ENCODE assay signal across 23 mouse cellular contexts in genomic region chr13:48979069-48979468, GRCm38 (mm10). TPM values are rescaled to one million over a fixed set of nuclear protein-coding genes. Genes with fewer than 3 reads are reported as not detected.
DNase-seq lines count a peak whose midpoint lies in the region; ATAC-seq and TF ChIP-seq lines count a peak whose summit lies in the region.
"Had no signal": no experiment of that assay in that cellular context is flagged by ENCODE, and none has a peak within 500 bp of the region (broad histone marks: within the 10 kb centered on the region; RNA-seq: fewer than 3 reads in every experiment).

No protein-coding gene starts in this region.

- TF ChIP-seq CTCF in lung, postnatal 0 days (IDR thresholded peaks at IDR 0.05): no peak
- TF ChIP-seq CTCF in C2C12 (IDR thresholded peaks at IDR 0.05; ENCODE audit: control insufficient read depth, insufficient read depth, insufficient read length) (no peak), Patski (IDR thresholded peaks at IDR 0.05) (no peak)
- TF ChIP-seq CTCF in olfactory bulb, adult 2 months (IDR thresholded peaks at IDR 0.05; ENCODE audit: insufficient read depth, low read depth, low read length): no peak

- H3K27ac ChIP-seq in lung, postnatal 0 days (ENCODE audit: low read length): peak overlapping the region; percentile 62
- H3K27ac ChIP-seq in olfactory bulb, adult 2 months (ENCODE audit: insufficient read depth, low read depth, low read length): peak overlapping the region; percentile 59; the same call in 1 of the 2 replicates
- no peak overlapping the region for H3K27ac ChIP-seq in neural tube, embryonic 15.5 days (replicated peaks)
- H3K27ac ChIP-seq: embryonic facial prominence, embryonic 13.5 days; forebrain, embryonic 12.5 days; limb, embryonic 12.5 days; liver, embryonic 13.5 days; neural tube, embryonic 13.5 days had no signal

- no peak overlapping the region for H3K9ac ChIP-seq in lung, postnatal 0 days (replicated peaks; ENCODE audit: low read depth)
- no peak overlapping the region for H3K9ac ChIP-seq in neural tube, embryonic 15.5 days (replicated peaks)
- H3K9ac ChIP-seq: embryonic facial prominence, embryonic 13.5 days; forebrain, embryonic 12.5 days; heart, embryonic 12.5 days; limb, embryonic 12.5 days; liver, embryonic 13.5 days; lung, embryonic 15.5 days; neural tube, embryonic 13.5 days had no signal

- CTCF ChIA-PET in Patski (lab: Charles Lee): no interaction called here

- H3K4me1 ChIP-seq in lung, postnatal 0 days (ENCODE audit: insufficient read depth, low read depth, low read length): no peaks in the 10 kb centered on the region
- H3K4me1 ChIP-seq in olfactory bulb, adult 2 months (ENCODE audit: control insufficient read depth, insufficient read depth, low read length): peaks cover 7% of the 10 kb centered on the region; the same call in 1 of the 2 replicates
- H3K4me1 ChIP-seq in neural tube, embryonic 15.5 days: no peaks in the 10 kb centered on the region
- H3K4me1 ChIP-seq: forebrain, embryonic 12.5 days had no signal

- no peak overlapping the region for H3K4me2 ChIP-seq in lung, postnatal 0 days (replicated peaks; ENCODE audit: low read depth, low read length)
- H3K4me2 ChIP-seq in neural tube, embryonic 15.5 days: no peak overlapping the region
- H3K4me2 ChIP-seq: embryonic facial prominence, embryonic 13.5 days; forebrain, embryonic 12.5 days; heart, embryonic 12.5 days; limb, embryonic 12.5 days; liver, embryonic 13.5 days; lung, embryonic 15.5 days; neural tube, embryonic 13.5 days had no signal

- intact Hi-C loops in heart, postnatal 36 days (cut with DNase I): no loop called here

- no peak overlapping the region for H3K4me3 ChIP-seq in lung, postnatal 0 days (ENCODE audit: low read depth, low read length)
- H3K4me3 ChIP-seq in C2C12 (ENCODE audit: insufficient read depth, poor library complexity, severe bottlenecking): no peak overlapping the region
- H3K4me3 ChIP-seq in olfactory bulb, adult 2 months (ENCODE audit: insufficient read depth, low read depth, low read length): no peak overlapping the region
- no peak overlapping the region for H3K4me3 ChIP-seq in neural tube, embryonic 15.5 days (replicated peaks)
- H3K4me3 ChIP-seq: embryonic facial prominence, embryonic 13.5 days; forebrain, embryonic 12.5 days; heart, embryonic 12.5 days; limb, embryonic 12.5 days; liver, embryonic 13.5 days; lung, embryonic 15.5 days; neural tube, embryonic 13.5 days had no signal

- DNase-seq in lung, postnatal 0 days (ENCODE audit: low spot score): peak; percentile 70
- no peak for DNase-seq in lung, postnatal 25 days (ENCODE audit: low spot score)
- no peak for DNase-seq in Patski (ENCODE audit: low read depth, low spot score)
- no peak for DNase-seq in heart, postnatal 36 days
- DNase-seq: adrenal gland, postnatal 36 days; cerebellum, adult 9-10 months; kidney, adult 18-20 months; kidney, postnatal 14 days; layer of hippocampus, adult 9-11 months; liver, embryonic 13.5 days; thymus, postnatal 36 days had no signal

- peak; percentile 71 for TF ChIP-seq EP300 in lung, postnatal 0 days (IDR thresholded peaks at IDR 0.05)

- ATAC-seq in lung, postnatal 0 days: peak; percentile 70
- ATAC-seq in Patski: peak; percentile 67
- ATAC-seq in neural tube, embryonic 15.5 days (ENCODE audit: low FRiP score): no peak
- ATAC-seq: activated CD4-positive, CD25-positive, alpha-beta regulatory T cell, adult 4 months; hindbrain, embryonic 16.5 days had no signal

- no peak for TF ChIP-seq POLR2A in olfactory bulb, adult 2 months (IDR thresholded peaks at IDR 0.05; ENCODE audit: insufficient read depth, low read depth, low read length)

- no peaks in the 10 kb centered on the region for H3K9me3 ChIP-seq in lung, postnatal 0 days (ENCODE audit: low read length)
- H3K9me3 ChIP-seq in neural tube, embryonic 15.5 days (replicated peaks): no peaks in the 10 kb centered on the region
- H3K9me3 ChIP-seq: embryonic facial prominence, embryonic 13.5 days; forebrain, embryonic 12.5 days; heart, embryonic 12.5 days; limb, embryonic 12.5 days; liver, embryonic 13.5 days; lung, embryonic 15.5 days; neural tube, embryonic 13.5 days had no signal

- in situ Hi-C loops in Patski (cut with MboI; ENCODE audit: low pct_unique_long_range_greater_than_20kb): no loop called here

- H3ac ChIP-seq in C2C12 (ENCODE audit: control insufficient read depth, insufficient read length, low read depth): no peak overlapping the region

- H3K27me3 ChIP-seq in lung, postnatal 0 days (replicated peaks; ENCODE audit: insufficient read depth, low read length): no peaks in the 10 kb centered on the region
- H3K27me3 ChIP-seq in C2C12 (ENCODE audit: control insufficient read depth, insufficient read depth, insufficient read length) (no peaks in the 10 kb centered on the region), Patski (no peaks in the 10 kb centered on the region)
- no peaks in the 10 kb centered on the region for H3K27me3 ChIP-seq in neural tube, embryonic 15.5 days (replicated peaks)
- H3K27me3 ChIP-seq: CH12.LX; embryonic facial prominence, embryonic 13.5 days; forebrain, embryonic 12.5 days; heart, embryonic 12.5 days; limb, embryonic 12.5 days; liver, embryonic 13.5 days; lung, embryonic 15.5 days; neural tube, embryonic 13.5 days had no signal

- WGBS in lung, postnatal 0 days: 58% methylated on average over 6 of the region's 6 CpGs
- whole genome bisulfite sequencing in olfactory bulb, adult 2 months: 35% methylated on average over 6 of the region's 6 CpGs
- 62% methylated on average over 6 of the region's 6 CpGs for WGBS in neural tube, embryonic 15.5 days

- no peaks in the 10 kb centered on the region for H3K79me3 ChIP-seq in C2C12 (ENCODE audit: low read depth)

- POLR2A ChIA-PET in Patski (lab: Charles Lee): no interaction called here

- H3K36me3 ChIP-seq in lung, postnatal 0 days (ENCODE audit: insufficient read depth, low read length): no peaks in the 10 kb centered on the region
- no peaks in the 10 kb centered on the region for H3K36me3 ChIP-seq in C2C12 (ENCODE audit: control insufficient read depth, insufficient read depth)
- H3K36me3 ChIP-seq in neural tube, embryonic 15.5 days: no peaks in the 10 kb centered on the region
- H3K36me3 ChIP-seq: embryonic facial prominence, embryonic 13.5 days; forebrain, embryonic 12.5 days; heart, embryonic 12.5 days; limb, embryonic 12.5 days; liver, embryonic 13.5 days; lung, embryonic 15.5 days; neural tube, embryonic 13.5 days had no signal

- H3K79me2 ChIP-seq in C2C12 (ENCODE audit: control insufficient read depth, insufficient read depth): no peaks in the 10 kb centered on the region

TF ChIP-seq in C2C12, 6 proteins besides CTCF, POLR2A, EP300 and RAD21:
- TF ChIP-seq FOSL1 (IDR thresholded peaks at IDR 0.05; ENCODE audit: insufficient read depth, low read length, poor library complexity, severe bottlenecking): no peak
- peak; percentile 29 for TF ChIP-seq MYOD1 (IDR thresholded peaks at IDR 0.05; ENCODE audit: control insufficient read depth, insufficient read length, low read depth)

RNA-seq across cellular contexts. Expression of gene Fam120a, which starts 11.3 kb away (rescaled TPM):
- polyA plus RNA-seq in lung, postnatal 0 days (2015; fragmentation: Nextera tagmentation; extraction: Ambion mirVana): 19.4 and 19.5 TPM in 2 replicates
- polyA plus RNA-seq in C2C12 (2012; fragmentation: generic; extraction: Trizol) (73.5 TPM), Patski (2021) (172 TPM)
- 79.3 TPM in 1 of 2 replicates, not detected in the other for polyA plus RNA-seq in olfactory bulb, adult 2 months (2012; ENCODE audit: insufficient read depth, insufficient read length, low replicate concordance, missing spikeins)
- total RNA-seq in heart, postnatal 36 days (2021): 100 to 1,000 TPM; 104 to 116 TPM
- polyA plus RNA-seq in neural tube, embryonic 15.5 days (2015; fragmentation: Nextera tagmentation; extraction: Ambion mirVana): 11.5 and 13.4 TPM in 2 replicates
